Mouse (Mus musculus): ENCODE data around the gene Il11ra2. TPM values are rescaled to one million over a fixed set of nuclear protein-coding genes. Genes with fewer than 3 reads are reported as not detected.

The Il11ra2 gene
- not detected in 2 replicates for polyA plus RNA-seq (2015; fragmentation: Nextera tagmentation; extraction: Ambion mirVana)

GRCm38 (mm10) chr4:42661793-42662192 is at the start of gene Il11ra2:
Il11ra2 (minus strand) TSS chr4:42661893.

DNA sequence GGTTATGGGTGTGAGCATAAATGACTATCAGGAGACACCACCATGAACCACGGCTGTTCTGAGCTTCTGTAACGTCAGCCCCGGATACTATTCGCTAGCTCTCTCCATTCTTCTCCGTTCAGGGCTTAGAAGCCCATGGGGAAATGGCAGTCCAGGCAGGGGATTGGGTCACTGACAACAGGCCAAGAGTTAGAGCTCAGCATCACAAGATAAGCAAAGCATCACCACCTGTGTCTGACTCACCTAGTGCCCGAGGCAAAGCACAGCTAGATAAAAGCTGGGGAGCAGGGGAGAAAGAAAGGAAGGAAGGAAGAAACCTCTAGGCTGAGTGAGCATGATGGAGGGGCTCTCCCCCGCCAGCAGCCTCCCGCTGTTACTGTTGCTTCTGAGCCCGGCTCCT is 6.7 kb downstream of the Il11ra2 start, which contains the start of gene Ccl27b:
Gene Ccl27b, plus strand, starts transcription at position 301 of the 400 bp plus-strand sequence.

GRCm38 (mm10) chr4:42629419-42629818 is 32.3 kb downstream of the Il11ra2 start, which contains the start of gene Gm2564:
Gm2564 (plus strand) TSS chr4:42629719.

GRCm38 (mm10) chr4:42611895-42612294 is 49.8 kb downstream of the Il11ra2 start, which contains the start of gene Gm10591:
Gm10591 (plus strand) TSS chr4:42612195.

Other genes with a start within 250 kb of the Il11ra2 start
- not detected in 2 replicates for gene Gm21586, start 222.5 kb downstream of the Il11ra2 start, polyA plus RNA-seq (2015; fragmentation: Nextera tagmentation; extraction: Ambion mirVana)
- gene Gm2163, start 195.1 kb downstream of the Il11ra2 start, polyA plus RNA-seq (2015; fragmentation: Nextera tagmentation; extraction: Ambion mirVana), result not detected in 2 replicates
- not detected in 2 replicates for gene Fam205a2, start 133.7 kb downstream of the Il11ra2 start, polyA plus RNA-seq (2015; fragmentation: Nextera tagmentation; extraction: Ambion mirVana)
- gene Gm10591, start 49.7 kb downstream of the Il11ra2 start, polyA plus RNA-seq (2015; fragmentation: Nextera tagmentation; extraction: Ambion mirVana), result not detected in 2 replicates
- gene Gm2564, start 32.2 kb downstream of the Il11ra2 start, polyA plus RNA-seq (2015; fragmentation: Nextera tagmentation; extraction: Ambion mirVana), result 1.3 TPM in 1 of 2 replicates, not detected in the other
- not detected in 2 replicates for gene Ccl27b, start 6.6 kb downstream of the Il11ra2 start, polyA plus RNA-seq (2015; fragmentation: Nextera tagmentation; extraction: Ambion mirVana)
- gene 4930578G10Rik, start 73.7 kb upstream of the Il11ra2 start, polyA plus RNA-seq (2015; fragmentation: Nextera tagmentation; extraction: Ambion mirVana), result not detected in 2 replicates
- gene Ccl19, start 94.7 kb upstream of the Il11ra2 start, polyA plus RNA-seq (2015; fragmentation: Nextera tagmentation; extraction: Ambion mirVana), result 0.32 and 0.60 TPM in 2 replicates
- gene Ccl21a, start 112.1 kb upstream of the Il11ra2 start, polyA plus RNA-seq (2015; fragmentation: Nextera tagmentation; extraction: Ambion mirVana), result 10.1 and 10.8 TPM in 2 replicates
- gene Fam205a1, start 192.0 kb upstream of the Il11ra2 start, polyA plus RNA-seq (2015; fragmentation: Nextera tagmentation; extraction: Ambion mirVana), result not detected in 2 replicates
- gene Gm12394, start 194.9 kb upstream of the Il11ra2 start, polyA plus RNA-seq (2015; fragmentation: Nextera tagmentation; extraction: Ambion mirVana), result 0.04 TPM in 1 of 2 replicates, not detected in the other
- gene Fam205c, start 212.3 kb upstream of the Il11ra2 start, polyA plus RNA-seq (2015; fragmentation: Nextera tagmentation; extraction: Ambion mirVana), result 0.21 TPM in 1 of 2 replicates, not detected in the other